Mouse (Mus musculus): ENCODE measurements around the gene Sult6b2. TPM values are rescaled to one million over a fixed set of nuclear protein-coding genes. Genes with fewer than 3 reads are reported as not detected.

Sult6b2 gene
- polyA plus RNA-seq, 1 experiment: not detected

- 91% methylated on average over 5 of the region's 5 CpGs for WGBS
- TF ChIP-seq CTCF (IDR thresholded peaks at IDR 0.05; ENCODE audit: insufficient read depth, low read depth, low read length) (no peak), POLR2A (IDR thresholded peaks at IDR 0.05; ENCODE audit: insufficient read depth, low read depth, low read length) (no peak)
- Histone ChIP-seq H3K4me3 (ENCODE audit: insufficient read depth, low read depth, low read length) (no peak overlapping the region), H3K4me1 (ENCODE audit: control insufficient read depth, insufficient read depth, low read length) (no peaks in the 10 kb centered on the region), H3K27ac (ENCODE audit: insufficient read depth, low read depth, low read length) (no peak overlapping the region)
Measured at GRCm38 (mm10) chr6:142773566-142773965, 30.7 kb downstream of the Sult6b2 start.

GRCm38 (mm10) chr6:142771643-142772042, 32.7 kb downstream of the Sult6b2 start:
- H3K4me1 ChIP-seq (ENCODE audit: control insufficient read depth, insufficient read depth, low read length): no peaks in the 10 kb centered on the region
- H3K27ac ChIP-seq (ENCODE audit: insufficient read depth, low read depth, low read length): no peak overlapping the region
- TF ChIP-seq CTCF (IDR thresholded peaks at IDR 0.05; ENCODE audit: insufficient read depth, low read depth, low read length): no peak
- TF ChIP-seq POLR2A (IDR thresholded peaks at IDR 0.05; ENCODE audit: insufficient read depth, low read depth, low read length): no peak
- 96% methylated on average over 4 of the region's 4 CpGs for WGBS
- no peak overlapping the region for H3K4me3 ChIP-seq (ENCODE audit: insufficient read depth, low read depth, low read length)

GRCm38 (mm10) chr6:142769896-142770295, 34.4 kb downstream of the Sult6b2 start:
- Histone ChIP-seq H3K4me3 (ENCODE audit: insufficient read depth, low read depth, low read length) (no peak overlapping the region), H3K4me1 (ENCODE audit: control insufficient read depth, insufficient read depth, low read length) (no peaks in the 10 kb centered on the region), H3K27ac (ENCODE audit: insufficient read depth, low read depth, low read length) (no peak overlapping the region)
- WGBS: 89% methylated on average over 3 of the region's 3 CpGs
- TF ChIP-seq CTCF (IDR thresholded peaks at IDR 0.05; ENCODE audit: insufficient read depth, low read depth, low read length) (no peak), POLR2A (IDR thresholded peaks at IDR 0.05; ENCODE audit: insufficient read depth, low read depth, low read length) (no peak)

- WGBS: 85% methylated on average over 9 of the region's 9 CpGs
- Histone ChIP-seq H3K4me3 (ENCODE audit: insufficient read depth, low read depth, low read length) (no peak overlapping the region), H3K4me1 (ENCODE audit: control insufficient read depth, insufficient read depth, low read length) (peaks cover 2% of the 10 kb centered on the region; the same call in 1 of the 2 replicates), H3K27ac (ENCODE audit: insufficient read depth, low read depth, low read length) (no peak overlapping the region)
- TF ChIP-seq CTCF (IDR thresholded peaks at IDR 0.05; ENCODE audit: insufficient read depth, low read depth, low read length) (no peak), POLR2A (IDR thresholded peaks at IDR 0.05; ENCODE audit: insufficient read depth, low read depth, low read length) (no peak)
Measured at GRCm38 (mm10) chr6:142767305-142767704, 37.0 kb downstream of the Sult6b2 start.

- 61% methylated on average over 2 of the region's 2 CpGs for WGBS
- peaks cover 2% of the 10 kb centered on the region; the same call in 1 of the 2 replicates for H3K4me1 ChIP-seq (ENCODE audit: control insufficient read depth, insufficient read depth, low read length)
- no peak for TF ChIP-seq CTCF (IDR thresholded peaks at IDR 0.05; ENCODE audit: insufficient read depth, low read depth, low read length)
- no peak for TF ChIP-seq POLR2A (IDR thresholded peaks at IDR 0.05; ENCODE audit: insufficient read depth, low read depth, low read length)
- H3K4me3 ChIP-seq (ENCODE audit: insufficient read depth, low read depth, low read length): no peak overlapping the region
- no peak overlapping the region for H3K27ac ChIP-seq (ENCODE audit: insufficient read depth, low read depth, low read length)
Measured at GRCm38 (mm10) chr6:142764933-142765332, 39.4 kb downstream of the Sult6b2 start.

- 90% methylated on average over 2 of the region's 2 CpGs for WGBS
- no peak overlapping the region for H3K27ac ChIP-seq (ENCODE audit: insufficient read depth, low read depth, low read length)
Measured at GRCm38 (mm10) chr6:142759633-142760032, 44.7 kb downstream of the Sult6b2 start.

GRCm38 (mm10) chr6:142758562-142758961, 45.7 kb downstream of the Sult6b2 start:
- peaks cover 10% of the 10 kb centered on the region for H3K4me1 ChIP-seq (ENCODE audit: control insufficient read depth, insufficient read depth, low read length)
- WGBS: 89% methylated on average over 6 of the region's 6 CpGs
- H3K27ac ChIP-seq (ENCODE audit: insufficient read depth, low read depth, low read length): no peak overlapping the region
- no peak overlapping the region for H3K4me3 ChIP-seq (ENCODE audit: insufficient read depth, low read depth, low read length)
- no peak for TF ChIP-seq POLR2A (IDR thresholded peaks at IDR 0.05; ENCODE audit: insufficient read depth, low read depth, low read length)
- TF ChIP-seq CTCF (IDR thresholded peaks at IDR 0.05; ENCODE audit: insufficient read depth, low read depth, low read length): no peak

More at GRCm38 (mm10) chr6:142759633-142760032, 44.7 kb downstream of the Sult6b2 start:
- no peak for TF ChIP-seq CTCF (IDR thresholded peaks at IDR 0.05; ENCODE audit: insufficient read depth, low read depth, low read length)
- no peak for TF ChIP-seq POLR2A (IDR thresholded peaks at IDR 0.05; ENCODE audit: insufficient read depth, low read depth, low read length)
- H3K4me1 ChIP-seq (ENCODE audit: control insufficient read depth, insufficient read depth, low read length): peaks cover 10% of the 10 kb centered on the region
- H3K4me3 ChIP-seq (ENCODE audit: insufficient read depth, low read depth, low read length): no peak overlapping the region

GRCm38 (mm10) chr6:142757976-142758375, 46.3 kb downstream of the Sult6b2 start:
- 88% methylated on average over 6 of the region's 6 CpGs for WGBS
- TF ChIP-seq CTCF (IDR thresholded peaks at IDR 0.05; ENCODE audit: insufficient read depth, low read depth, low read length): no peak
- TF ChIP-seq POLR2A (IDR thresholded peaks at IDR 0.05; ENCODE audit: insufficient read depth, low read depth, low read length): no peak
- Histone ChIP-seq H3K27ac (ENCODE audit: insufficient read depth, low read depth, low read length) (no peak overlapping the region), H3K4me1 (ENCODE audit: control insufficient read depth, insufficient read depth, low read length) (peaks cover 8% of the 10 kb centered on the region), H3K4me3 (ENCODE audit: insufficient read depth, low read depth, low read length) (no peak overlapping the region)

GRCm38 (mm10) chr6:142757334-142757965, 46.9 kb downstream of the Sult6b2 start:
- WGBS: 17% methylated on average over 10 of the region's 10 CpGs
- H3K27ac ChIP-seq (ENCODE audit: insufficient read depth, low read depth, low read length): peak overlapping the region; percentile 43; the same call in 1 of the 2 replicates

More at GRCm38 (mm10) chr6:142757334-142757965, 46.9 kb downstream of the Sult6b2 start:
- H3K4me1 ChIP-seq (ENCODE audit: control insufficient read depth, insufficient read depth, low read length): peaks cover 8% of the 10 kb centered on the region
- TF ChIP-seq POLR2A (IDR thresholded peaks at IDR 0.05; ENCODE audit: insufficient read depth, low read depth, low read length) (no peak), CTCF (IDR thresholded peaks at IDR 0.05; ENCODE audit: insufficient read depth, low read depth, low read length) (no peak)
- peak overlapping the region; percentile 92 for H3K4me3 ChIP-seq (ENCODE audit: insufficient read depth, low read depth, low read length)
